Mouse (Mus musculus) adrenal gland, adult 18-20 months (tissue): ENCODE measurements around the gene Olfr561. TPM values are rescaled to one million over a fixed set of nuclear protein-coding genes. Genes with fewer than 3 reads are reported as not detected.

ENCODE experiments used
- DNase-seq, 2 experiments: peaks; one replicate each; pipeline ENCODE4 v3.0.0; 2021 to 2022; ENCODE audit warnings: low spot score in 2 of 2
- long read RNA-seq, 2 experiments: library from polyadenylated mRNA; stranded (forward); transcript quantifications; one replicate each; pipeline ENCODE4 v2.0.0; 2021
- total RNA-seq, 2 experiments: library from RNA; stranded (reverse); gene quantifications; 1 replicate in 1 of 2; 2 replicates in 1 of 2; pipeline ENCODE4 v1.2.3; 2021

The Olfr561 gene
- total RNA-seq, result not detected
- long read RNA-seq, experiment 1, result 0 reads
- long read RNA-seq, experiment 2, result 0 reads

DNA sequence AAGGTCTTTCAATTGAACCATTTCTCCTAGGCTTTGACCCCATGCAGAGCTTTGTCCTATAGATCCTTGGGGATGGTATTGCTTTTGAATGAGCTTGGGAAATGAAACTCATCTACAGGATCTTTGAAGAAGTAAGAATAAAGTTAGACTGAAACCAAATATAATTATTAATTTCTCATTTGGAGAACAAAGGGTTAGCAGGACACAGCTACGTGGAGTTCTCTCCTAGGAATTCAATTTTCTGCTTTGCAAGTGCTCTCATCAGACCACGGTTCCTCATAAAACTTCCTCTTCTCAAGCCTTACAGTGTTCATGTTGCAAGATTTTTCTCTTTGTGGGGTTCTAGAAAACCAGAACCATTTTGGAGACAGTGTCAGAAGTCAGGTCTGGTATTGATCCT is at the start of gene Olfr561:
Gene Olfr561, plus strand, starts transcription at position 301 of the 400 bp plus-strand sequence.
- no peak for DNase-seq

GRCm38 (mm10) chr7:102727391-102727790 is 43.6 kb upstream of the Olfr561 start, which contains the start of gene Olfr559:
Gene Olfr559, minus strand, starts transcription at chr7:102727491.
- DNase-seq, result no peak

GRCm38 (mm10) chr7:102733793-102734192 is 37.2 kb upstream of the Olfr561 start:
- no peak for DNase-seq

- DNase-seq, result no peak
These were observed 33.3 kb upstream of the Olfr561 start for GRCm38 (mm10) chr7:102737705-102738104.

- DNase-seq, result no peak
These were observed 18.9 kb upstream of the Olfr561 start for GRCm38 (mm10) chr7:102752086-102752485.

DNA sequence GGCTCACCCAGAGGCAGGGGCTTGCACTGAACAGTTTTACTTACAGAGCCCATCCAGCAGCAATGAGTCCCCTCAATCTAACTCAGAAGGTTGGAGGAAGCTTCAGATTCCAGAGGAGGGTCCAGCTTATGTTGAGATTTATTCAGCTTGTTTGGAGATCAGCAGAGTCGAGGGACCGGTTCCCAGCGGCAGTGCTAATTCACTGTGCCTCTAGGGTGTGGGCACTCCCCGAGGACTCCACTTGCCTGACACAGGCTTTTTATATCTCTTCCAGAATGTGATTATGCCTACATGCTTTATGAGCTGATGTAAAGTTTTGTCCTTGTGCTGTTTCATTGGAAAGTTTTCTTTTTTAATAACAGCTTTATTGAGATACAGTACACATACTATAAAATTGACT is 11.8 kb upstream of the Olfr561 start, which contains the start of the genes Olfr560 and Olfr78:
Gene Olfr560, minus strand, starts transcription at position 101 of the 400 bp plus-strand sequence.
Gene Olfr78, minus strand, starts transcription at position 206 of the 400 bp plus-strand sequence.
- DNase-seq, result no peak

GRCm38 (mm10) chr7:102803180-102803579 is 32.2 kb downstream of the Olfr561 start, which contains the start of gene Olfr564:
Gene Olfr564, plus strand, starts transcription at chr7:102803480.
- no peak for DNase-seq

Other genes with a start within 250 kb of the Olfr561 start
- not detected for gene Olfr547, start 236.5 kb upstream of the Olfr561 start, total RNA-seq
- not detected for gene Olfr548-ps1, start 230.3 kb upstream of the Olfr561 start, total RNA-seq
- not detected for gene Olfr549, start 221.4 kb upstream of the Olfr561 start, total RNA-seq
- gene Trim21, start 205.7 kb upstream of the Olfr561 start, total RNA-seq, result 10 to 100 TPM; 12.1 to 14.6 TPM
- gene Olfr550, start 199.8 kb upstream of the Olfr561 start, total RNA-seq, result not detected
- gene Olfr551, start 179.3 kb upstream of the Olfr561 start, total RNA-seq, result not detected
- under 1 TPM in 1 of 2 experiments, not detected in 1; 0.10 TPM for gene Olfr552, start 173.5 kb upstream of the Olfr561 start, total RNA-seq
- gene Olfr553, start 153.0 kb upstream of the Olfr561 start, total RNA-seq, result not detected
- not detected for gene Olfr554, start 132.8 kb upstream of the Olfr561 start, total RNA-seq
- not detected for gene Olfr555, start 112.4 kb upstream of the Olfr561 start, total RNA-seq
- gene Olfr556, start 106.3 kb upstream of the Olfr561 start, total RNA-seq, result not detected
- gene Trim68, start 83.9 kb upstream of the Olfr561 start, total RNA-seq, result 1 to 10 TPM; 7.8 to 9.1 TPM
- gene Olfr557, start 75.3 kb upstream of the Olfr561 start, total RNA-seq, result not detected
- gene Olfr558, start 69.0 kb upstream of the Olfr561 start, total RNA-seq, result under 1 TPM; 0.36 to 0.45 TPM
- gene Olfr33, start 52.2 kb upstream of the Olfr561 start, total RNA-seq, result not detected
- not detected for gene Olfr559, start 43.7 kb upstream of the Olfr561 start, total RNA-seq
- not detected for gene Olfr560, start 11.9 kb upstream of the Olfr561 start, total RNA-seq
- under 1 TPM in 1 of 2 experiments, not detected in 1; 0.22 TPM for gene Olfr78, start 11.8 kb upstream of the Olfr561 start, total RNA-seq
- not detected for gene Olfr564, start 32.3 kb downstream of the Olfr561 start, total RNA-seq
- gene Olfr566, start 87.5 kb downstream of the Olfr561 start, total RNA-seq, result not detected
- gene Olfr568, start 105.9 kb downstream of the Olfr561 start, total RNA-seq, result not detected
- not detected for gene Olfr569, start 119.7 kb downstream of the Olfr561 start, total RNA-seq
- gene Olfr570, start 123.4 kb downstream of the Olfr561 start, total RNA-seq, result not detected
- not detected for gene Olfr571, start 146.3 kb downstream of the Olfr561 start, total RNA-seq
- gene Olfr572, start 153.2 kb downstream of the Olfr561 start, total RNA-seq, result not detected
- not detected for gene Olfr573-ps1, start 171.4 kb downstream of the Olfr561 start, total RNA-seq
- under 1 TPM in 1 of 2 experiments, not detected in 1; 0.38 TPM for gene Olfr574, start 177.2 kb downstream of the Olfr561 start, total RNA-seq
- gene Olfr575, start 187.6 kb downstream of the Olfr561 start, total RNA-seq, result not detected
- not detected for gene Olfr576, start 191.4 kb downstream of the Olfr561 start, total RNA-seq
- not detected for gene Olfr577, start 204.7 kb downstream of the Olfr561 start, total RNA-seq
- gene Olfr578, start 218.1 kb downstream of the Olfr561 start, total RNA-seq, result not detected